Mouse (Mus musculus) liver, embryonic 15.5 days (tissue): ENCODE measurements around the gene Mepe. TPM values are rescaled to one million over a fixed set of nuclear protein-coding genes. Genes with fewer than 3 reads are reported as not detected.

Experiments
- ATAC-seq: fragments of 200-750 bp; cut with Nextera tagmentation; 2 replicates; pipeline ENCODE4 v1.8.0; 2017; ENCODE audit warnings: moderate number of reproducible peaks, mild to moderate bottlenecking, moderate library complexity; ENCODE audit not compliant: insufficient read depth
- H3K27ac ChIP-seq: fragments of 300-500 bp; sonication (generic); replicated peaks from 2 replicates; pipeline ENCODE4 v1.5.1; 2015; ENCODE audit warnings: mild to moderate bottlenecking, inconsistent platforms
- H3K27me3 ChIP-seq: fragments of 300-500 bp; sonication (generic); 2 replicates; pipeline ENCODE4 v1.6.1; 2015; ENCODE audit warnings: mild to moderate bottlenecking, inconsistent platforms
- H3K36me3 ChIP-seq: fragments of 300-500 bp; sonication (generic); replicated peaks from 2 replicates; pipeline ENCODE4 v1.6.1; 2015; ENCODE audit warnings: moderate library complexity, mild to moderate bottlenecking, inconsistent platforms
- H3K4me1 ChIP-seq: fragments of 300-500 bp; sonication (generic); replicated peaks from 2 replicates; pipeline ENCODE4 v1.6.1; 2015; ENCODE audit warnings: inconsistent platforms
- H3K4me2 ChIP-seq: fragments of 300-500 bp; sonication (generic); 2 replicates; pipeline ENCODE4 v1.6.1; 2015; ENCODE audit warnings: moderate library complexity, mild to moderate bottlenecking, inconsistent platforms
- H3K4me3 ChIP-seq: fragments of 300-500 bp; sonication (generic); replicated peaks from 2 replicates; pipeline ENCODE4 v1.5.1; 2015; ENCODE audit warnings: mild to moderate bottlenecking, inconsistent platforms
- H3K9ac ChIP-seq: fragments of 300-500 bp; sonication (generic); 2 replicates; pipeline ENCODE4 v1.6.1; 2015; ENCODE audit warnings: moderate library complexity, mild to moderate bottlenecking, inconsistent platforms
- H3K9me3 ChIP-seq: fragments of 300-500 bp; sonication (generic); replicated peaks from 2 replicates; pipeline ENCODE4 v1.6.1; 2016; ENCODE audit warnings: inconsistent platforms
- WGBS: fragments of 180-500 bp; shearing (Covaris S2); methylation state at CpG from one replicate; pipeline ENCODE4 v1.1.7; 2015; ENCODE audit warnings: mixed read lengths; ENCODE audit not compliant: insufficient replicate concordance; 5-methylcytosine and 5-hydroxymethylcytosine counted together
- polyA plus RNA-seq: library from polyadenylated mRNA; unstranded; fragments of >200 nt; fragmentation: Nextera tagmentation; extraction: Ambion mirVana; gene quantifications from 2 replicates; pipeline ENCODE4 v1.2.1, GENCODE M21; 2015

Gene Mepe
- polyA plus RNA-seq, 1 experiment from 2014 or later, result not detected

DNA sequence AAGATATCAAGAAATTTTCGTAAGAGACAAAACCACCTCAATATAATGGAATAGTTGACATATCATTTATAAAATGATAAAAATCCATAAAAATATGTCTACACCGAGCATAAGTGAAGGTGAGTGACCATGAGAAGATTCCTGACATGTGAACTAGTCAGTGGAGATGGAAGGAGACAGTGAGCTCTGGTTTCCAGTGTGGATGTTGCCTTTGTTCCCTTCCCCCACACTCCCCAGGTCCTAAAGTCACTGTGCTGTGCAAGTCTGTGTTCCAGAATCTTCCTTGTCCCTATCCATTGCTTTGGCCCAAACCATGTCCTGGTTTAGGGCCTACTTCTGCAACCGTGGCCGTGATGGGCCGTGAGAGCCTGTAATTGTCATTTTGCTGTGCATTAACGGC lies 8.5 kb downstream of the Mepe start:
- Histone ChIP-seq H3K9me3 (no peaks in the 10 kb centered on the region), H3K36me3 (no peaks in the 10 kb centered on the region), H3K27me3 (no peaks in the 10 kb centered on the region), H3K4me1 (no peaks in the 10 kb centered on the region; the same call in 1 of the 2 replicates), H3K4me3 (no peak overlapping the region), H3K4me2 (no peak overlapping the region), H3K27ac (no peak overlapping the region), H3K9ac (no peak overlapping the region)
- ATAC-seq, result no peak
- WGBS, result 55% methylated on average over 6 of the region's 6 CpGs

DNA sequence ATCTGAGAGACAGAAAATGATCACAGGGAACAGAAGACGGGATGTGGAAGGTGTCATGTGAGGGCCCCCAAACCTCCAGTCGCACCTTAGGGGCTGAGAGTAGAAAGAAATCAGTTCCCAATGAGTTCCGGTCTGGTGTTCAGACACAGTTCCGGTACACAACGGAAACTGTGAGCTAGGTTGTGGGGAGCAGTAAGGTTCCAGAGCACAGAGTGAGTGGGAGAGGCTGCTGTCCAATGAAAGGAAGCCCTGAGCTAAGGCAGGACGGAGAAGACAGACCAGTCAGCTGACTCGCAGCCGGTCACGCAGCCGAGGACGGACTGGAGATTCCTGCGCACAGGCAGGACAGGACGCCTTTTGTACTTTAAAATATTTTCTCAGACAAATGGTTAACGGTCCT lies 9.4 kb downstream of the Mepe start:
- ATAC-seq, result no peak
- Histone ChIP-seq H3K27me3 (no peaks in the 10 kb centered on the region), H3K4me1 (no peaks in the 10 kb centered on the region; the same call in 1 of the 2 replicates), H3K9me3 (no peaks in the 10 kb centered on the region), H3K9ac (no peak overlapping the region), H3K4me3 (no peak overlapping the region), H3K4me2 (no peak overlapping the region), H3K36me3 (no peaks in the 10 kb centered on the region), H3K27ac (no peak overlapping the region)
- WGBS, result 72% methylated on average over 14 of the region's 14 CpGs

DNA sequence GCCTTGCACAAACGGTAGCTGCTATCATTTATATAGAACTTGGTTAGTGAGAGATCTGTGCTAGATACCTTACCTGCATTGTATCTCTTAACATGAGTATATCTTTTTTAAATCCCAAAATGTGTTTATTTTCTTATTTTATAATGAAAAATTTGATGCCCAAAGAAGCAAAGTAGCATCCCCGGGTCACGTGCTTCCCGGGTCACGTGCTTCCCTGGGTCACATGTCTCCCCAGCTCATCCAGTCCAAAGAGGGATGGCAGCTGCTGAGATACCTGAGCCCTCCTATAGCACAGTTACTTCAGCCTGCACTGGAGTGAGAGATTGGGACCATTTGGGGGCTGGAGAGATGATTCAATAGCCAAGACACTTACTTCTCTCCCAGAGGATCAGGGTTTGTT lies 10.8 kb downstream of the Mepe start:
- 69% methylated on average over 5 of the region's 5 CpGs for WGBS
- H3K9me3 ChIP-seq, result no peaks in the 10 kb centered on the region
- no peak overlapping the region for H3K9ac ChIP-seq
- no peak for ATAC-seq
- no peaks in the 10 kb centered on the region; the same call in 1 of the 2 replicates for H3K4me1 ChIP-seq
- H3K4me2 ChIP-seq, result no peak overlapping the region
- no peaks in the 10 kb centered on the region for H3K36me3 ChIP-seq
- no peak overlapping the region for H3K4me3 ChIP-seq
- no peak overlapping the region for H3K27ac ChIP-seq
- no peaks in the 10 kb centered on the region for H3K27me3 ChIP-seq

GRCm38 (mm10) chr5:104337491-104337890 lies 12.4 kb downstream of the Mepe start:
- Histone ChIP-seq H3K27ac (no peak overlapping the region), H3K4me1 (no peaks in the 10 kb centered on the region; the same call in 1 of the 2 replicates), H3K4me2 (no peak overlapping the region), H3K36me3 (no peaks in the 10 kb centered on the region), H3K9ac (no peak overlapping the region), H3K4me3 (no peak overlapping the region), H3K27me3 (no peaks in the 10 kb centered on the region), H3K9me3 (no peaks in the 10 kb centered on the region)
- no peak for ATAC-seq
- 65% methylated on average over 4 of the region's 4 CpGs for WGBS

- ATAC-seq, result no peak
- no peaks in the 10 kb centered on the region for H3K36me3 ChIP-seq
- H3K27ac ChIP-seq, result no peak overlapping the region
- no peak overlapping the region for H3K4me3 ChIP-seq
- no peaks in the 10 kb centered on the region for H3K9me3 ChIP-seq
- no peaks in the 10 kb centered on the region for H3K27me3 ChIP-seq
- H3K4me2 ChIP-seq, result no peak overlapping the region
- H3K4me1 ChIP-seq, result no peaks in the 10 kb centered on the region
- H3K9ac ChIP-seq, result no peak overlapping the region
- 60% methylated on average over 5 of the region's 5 CpGs for WGBS
Observed at GRCm38 (mm10) chr5:104339009-104339408, 13.9 kb downstream of the Mepe start.

- H3K27me3 ChIP-seq, result no peaks in the 10 kb centered on the region
- H3K27ac ChIP-seq, result no peak overlapping the region
- H3K9me3 ChIP-seq, result no peaks in the 10 kb centered on the region
- no peak for ATAC-seq
- no peak overlapping the region for H3K4me3 ChIP-seq
- no peak overlapping the region for H3K9ac ChIP-seq
- no peaks in the 10 kb centered on the region for H3K4me1 ChIP-seq
- H3K4me2 ChIP-seq, result no peak overlapping the region
- no peaks in the 10 kb centered on the region for H3K36me3 ChIP-seq
- 22% methylated on average over 14 of the region's 14 CpGs for whole genome bisulfite sequencing
Observed at GRCm38 (mm10) chr5:104339706-104340512, 14.8 kb downstream of the Mepe start.

DNA sequence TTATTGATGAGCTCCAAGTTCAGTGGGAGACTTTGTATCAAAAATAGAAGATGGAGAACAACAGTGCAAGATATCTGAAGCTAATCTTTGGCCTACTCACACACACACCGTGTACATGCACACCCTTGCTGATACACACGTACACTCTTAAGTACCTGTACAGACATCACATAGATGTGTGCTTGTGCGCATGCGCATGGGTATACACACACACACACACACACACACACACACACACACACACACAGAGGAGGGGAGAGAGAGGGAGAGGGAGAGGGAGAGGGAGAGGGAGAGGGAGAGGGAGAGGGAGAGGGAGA lies 15.3 kb downstream of the Mepe start:
- WGBS, result 76% methylated on average over 4 of the region's 4 CpGs
- Histone ChIP-seq H3K27me3 (no peaks in the 10 kb centered on the region), H3K36me3 (no peaks in the 10 kb centered on the region), H3K4me3 (no peak overlapping the region), H3K9ac (no peak overlapping the region), H3K4me1 (no peaks in the 10 kb centered on the region), H3K9me3 (no peaks in the 10 kb centered on the region), H3K27ac (no peak overlapping the region), H3K4me2 (no peak overlapping the region)
- no peak for ATAC-seq

DNA sequence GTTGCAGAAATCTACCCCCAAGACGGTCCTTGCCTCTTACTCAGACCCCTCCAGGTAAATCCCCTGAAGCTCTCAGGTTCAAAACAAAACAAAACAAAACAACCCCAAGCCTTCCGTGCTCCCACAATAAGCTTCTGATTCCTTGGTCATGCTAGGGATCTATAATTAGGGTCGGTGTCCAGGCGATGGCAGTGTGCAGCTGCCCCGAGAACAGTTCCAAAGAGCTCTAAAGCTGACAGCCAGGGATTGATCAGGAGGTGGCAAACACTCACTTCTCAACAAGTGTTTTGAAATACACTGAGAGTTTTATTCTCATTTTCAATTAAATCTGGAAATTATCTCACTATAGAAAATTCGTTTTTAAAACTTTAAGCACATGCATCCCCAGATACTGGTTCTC lies 17.8 kb downstream of the Mepe start:
- no peak overlapping the region for H3K4me2 ChIP-seq
- no peaks in the 10 kb centered on the region for H3K36me3 ChIP-seq
- no peaks in the 10 kb centered on the region for H3K4me1 ChIP-seq
- H3K9ac ChIP-seq, result no peak overlapping the region
- WGBS, result 40% methylated on average over 6 of the region's 6 CpGs
- H3K27me3 ChIP-seq, result no peaks in the 10 kb centered on the region
- ATAC-seq, result no peak
- no peak overlapping the region for H3K27ac ChIP-seq
- H3K9me3 ChIP-seq, result no peaks in the 10 kb centered on the region
- no peak overlapping the region for H3K4me3 ChIP-seq

DNA sequence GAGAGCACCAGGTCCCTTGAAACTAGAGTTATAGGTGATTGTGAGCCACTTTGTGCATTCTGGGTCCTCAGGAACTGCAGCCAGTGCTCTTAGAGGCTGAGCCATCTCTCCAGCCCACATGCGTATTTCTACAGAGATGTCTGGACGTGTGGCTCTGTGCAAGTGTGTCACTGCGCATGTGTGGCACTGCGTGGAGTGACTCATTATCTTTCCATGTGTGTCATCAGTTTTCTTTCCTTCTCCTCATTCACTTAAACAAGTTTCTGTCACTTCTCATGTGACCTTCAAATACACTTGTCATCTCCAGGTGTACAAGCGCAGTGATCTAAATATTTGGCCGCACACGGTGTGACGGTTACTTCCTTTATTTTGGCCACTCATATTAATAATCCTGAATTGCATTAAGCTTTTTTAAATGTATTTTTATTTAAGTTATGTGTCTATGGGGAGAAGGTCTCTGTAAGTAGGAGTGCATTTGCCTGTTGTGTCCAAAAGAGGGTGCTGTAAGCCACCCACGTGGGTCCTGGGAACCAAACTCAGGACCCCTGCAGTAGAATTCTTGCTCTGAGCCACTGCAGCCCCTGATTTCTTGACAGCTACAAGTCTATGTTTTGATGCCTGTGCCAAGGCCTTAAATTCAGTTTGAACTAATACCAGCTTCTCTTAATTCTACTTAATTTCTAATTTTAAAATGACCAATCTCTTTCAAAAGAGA lies 19.6 kb downstream of the Mepe start:
- 57% methylated on average over 9 of the region's 9 CpGs for WGBS
- Histone ChIP-seq H3K27me3 (no peaks in the 10 kb centered on the region), H3K4me1 (no peaks in the 10 kb centered on the region), H3K36me3 (no peaks in the 10 kb centered on the region), H3K4me2 (no peak overlapping the region), H3K27ac (no peak overlapping the region), H3K4me3 (no peak overlapping the region), H3K9me3 (no peaks in the 10 kb centered on the region), H3K9ac (no peak overlapping the region)
- no peak for ATAC-seq

- H3K4me1 ChIP-seq, result no peaks in the 10 kb centered on the region
- ATAC-seq, result no peak
- H3K4me3 ChIP-seq, result no peak overlapping the region
- no peak overlapping the region for H3K27ac ChIP-seq
- H3K27me3 ChIP-seq, result no peaks in the 10 kb centered on the region
- H3K9me3 ChIP-seq, result no peaks in the 10 kb centered on the region
- no peaks in the 10 kb centered on the region for H3K36me3 ChIP-seq
- H3K9ac ChIP-seq, result no peak overlapping the region
- no peak overlapping the region for H3K4me2 ChIP-seq
- WGBS, result 53% methylated on average over 6 of the region's 6 CpGs
Observed at GRCm38 (mm10) chr5:104345241-104345630, 20.1 kb downstream of the Mepe start.

GRCm38 (mm10) chr5:104351041-104351440 lies 25.9 kb downstream of the Mepe start:
- Histone ChIP-seq H3K27me3 (no peaks in the 10 kb centered on the region), H3K4me3 (no peak overlapping the region), H3K9ac (no peak overlapping the region), H3K4me2 (no peak overlapping the region), H3K9me3 (no peaks in the 10 kb centered on the region), H3K27ac (no peak overlapping the region), H3K4me1 (no peaks in the 10 kb centered on the region), H3K36me3 (no peaks in the 10 kb centered on the region)
- WGBS, result 51% methylated on average over 1 of the region's 1 CpGs
- no peak for ATAC-seq
